Mouse (Mus musculus) cortical plate, adult 2 months (tissue): Measurements from ENCODE around the gene Col28a1.

ENCODE experiments used
- CTCF ChIP-seq: fragments of 200-500 bp; IDR thresholded peaks from 2 replicates; pipeline ENCODE4 v1.5.1; 2011; ENCODE audit warnings: mild to moderate bottlenecking, control low read depth, low read length; ENCODE audit not compliant: insufficient read depth; ENCODE audit errors: extremely low read depth
- POLR2A ChIP-seq: fragments of 200-500 bp; IDR thresholded peaks from 2 replicates; pipeline ENCODE4 v1.6.1; 2011; ENCODE audit warnings: mild to moderate bottlenecking, low read length, control low read depth; ENCODE audit not compliant: insufficient read depth; ENCODE audit errors: extremely low read depth

- TF ChIP-seq POLR2A (no peak), CTCF (no peak)
Observed at GRCm38 (mm10) chr6:8084806-8085205, 107.6 kb downstream of the Col28a1 start.
